Mouse (Mus musculus) gonadal fat pad, adult 2 months (tissue): Measurements from ENCODE around the gene Phf14. TPM values are rescaled to one million over a fixed set of nuclear protein-coding genes. Genes with fewer than 3 reads are reported as not detected.
"Not testable (repeated sequence)": the region's sequence is repeated elsewhere in the genome, so short reads cannot be mapped to it uniquely, and the experiment has no call there.

Source experiments
- DNase-seq: peaks from one replicate; pipeline ENCODE4 v3.0.0-alpha.2; 2012; ENCODE audit warnings: low read depth
- polyA plus RNA-seq: library from polyadenylated mRNA; depleted of rRNA; stranded (reverse); fragments of >200 nt; gene quantifications from 2 replicates; pipeline ENCODE4 v1.2.3, GENCODE M21; 2012; rRNA removed

Phf14 gene
- polyA plus RNA-seq, result 10.5 and 11.8 TPM in 2 replicates

- DNase-seq, result no peak
These were observed at the start of gene Phf14, which contains the start of gene Ndufa4 for GRCm38 (mm10) chr6:11907269-11908032. Gene Phf14, plus strand, starts transcription at chr6:11907809. Gene Ndufa4, minus strand, starts transcription at chr6:11907497.

DNA sequence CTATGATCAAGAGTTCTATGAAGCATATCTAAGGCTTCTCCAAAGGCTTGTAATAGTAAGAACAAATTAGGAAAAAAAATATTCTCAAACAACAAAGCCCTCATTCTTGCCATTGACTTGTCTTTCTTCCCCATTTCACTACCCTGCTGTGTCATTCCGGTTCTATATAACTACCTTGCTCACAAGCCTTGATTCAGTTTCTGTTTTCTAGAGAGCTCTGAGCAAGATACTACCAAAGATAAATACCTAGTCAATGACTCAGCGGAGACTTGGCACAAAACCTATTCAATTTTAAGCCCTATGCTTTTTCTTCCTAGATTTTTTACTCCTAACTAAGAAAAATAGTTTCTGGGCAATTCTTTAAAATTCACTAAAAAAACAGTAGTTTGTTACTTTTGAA is 32.2 kb upstream of the Phf14 start:
- DNase-seq, result not testable (repeated sequence)

- DNase-seq, result no peak
These were observed 6.7 kb upstream of the Phf14 start for GRCm38 (mm10) chr6:11900809-11901310.

DNA sequence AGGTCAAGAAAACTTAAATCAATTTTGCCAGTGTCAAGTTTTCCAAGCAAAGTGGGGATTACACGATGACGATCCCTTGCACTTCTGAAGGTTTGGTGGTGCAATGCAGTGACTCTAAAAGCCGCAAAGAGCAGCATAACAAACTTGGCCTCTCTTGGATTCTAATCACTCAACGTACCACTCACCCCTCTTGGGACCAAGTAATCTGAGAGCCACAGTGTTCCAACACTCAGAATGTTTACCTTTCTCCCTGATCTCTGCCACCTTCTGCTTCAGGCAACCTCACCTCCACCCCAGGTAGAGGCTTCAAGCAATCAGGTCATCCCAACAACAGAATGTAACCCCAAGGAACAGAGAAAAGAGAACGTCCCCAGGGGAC is 730 bp upstream of the Phf14 start:
- DNase-seq, result no peak

- DNase-seq, result no peak
These were observed 561 bp downstream of the Phf14 start for GRCm38 (mm10) chr6:11908170-11908569.

GRCm38 (mm10) chr6:11925496-11926041 is 18.0 kb downstream of the Phf14 start:
- DNase-seq, result no peak

- no peak for DNase-seq
These were observed 18.5 kb downstream of the Phf14 start for GRCm38 (mm10) chr6:11926082-11926595.

GRCm38 (mm10) chr6:11927485-11927884 is 19.9 kb downstream of the Phf14 start:
- DNase-seq, result no peak

- DNase-seq, result no peak
These were observed 25.8 kb downstream of the Phf14 start for GRCm38 (mm10) chr6:11933403-11933802.

DNA sequence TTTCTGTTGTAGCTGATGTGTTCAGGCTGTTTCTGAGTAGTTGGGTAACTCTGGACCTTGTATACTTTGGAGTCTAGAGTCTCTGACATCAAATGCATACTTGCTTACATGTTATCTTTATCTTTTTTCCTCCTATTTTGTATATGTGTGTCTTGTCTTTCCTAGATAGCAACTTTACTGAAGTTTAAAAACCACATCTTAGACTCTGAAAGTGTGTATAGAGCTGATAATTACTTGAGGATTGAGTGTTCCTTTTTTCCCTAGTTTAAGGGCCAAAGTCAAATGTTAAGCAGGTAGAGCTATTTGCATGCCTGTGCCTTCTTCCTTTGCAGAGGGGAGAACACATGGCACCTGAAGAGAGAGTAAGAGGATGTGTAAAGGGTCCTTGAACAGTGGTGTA is 33.3 kb downstream of the Phf14 start:
- DNase-seq, result no peak

- no peak for DNase-seq
These were observed 34.5 kb downstream of the Phf14 start for GRCm38 (mm10) chr6:11942089-11942488.

DNA sequence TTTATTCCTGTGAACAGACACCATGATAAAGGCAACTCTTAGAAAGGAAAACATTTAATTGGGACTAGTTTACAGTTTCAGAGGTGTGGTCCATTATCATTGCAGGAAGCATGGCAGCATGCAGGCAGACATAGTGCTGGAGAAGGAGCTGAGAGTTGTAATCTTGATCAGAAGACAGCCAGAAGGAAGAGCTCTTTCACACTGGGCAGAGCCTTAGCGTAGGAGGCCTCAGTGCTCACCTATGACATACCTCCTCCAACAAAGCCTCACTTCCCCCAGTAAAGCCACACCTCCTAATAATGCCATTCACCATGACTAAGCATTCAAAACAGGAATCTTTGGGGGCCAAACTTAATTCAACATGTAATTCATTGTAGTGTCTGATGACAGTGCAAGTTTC is 40.5 kb downstream of the Phf14 start:
- DNase-seq, result no peak

DNA sequence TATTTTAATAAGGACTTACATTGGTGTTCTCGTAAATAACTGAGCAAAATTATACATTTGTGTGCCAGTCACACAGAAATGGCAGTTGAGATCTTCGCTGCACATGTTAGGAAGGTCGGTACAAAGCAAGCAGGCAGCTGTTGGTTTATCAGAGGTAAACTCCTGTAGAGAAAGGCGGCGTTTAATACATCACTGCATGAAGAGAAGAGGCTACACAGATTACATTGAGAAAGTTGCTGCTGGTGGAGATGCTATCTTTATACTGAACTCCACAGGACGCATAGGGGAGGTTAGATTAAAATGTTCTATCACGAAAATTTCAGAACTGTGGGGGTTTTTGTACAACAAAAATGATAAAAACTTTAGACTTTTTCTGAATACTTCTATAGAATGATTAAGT is 52.6 kb downstream of the Phf14 start:
- no peak for DNase-seq

DNA sequence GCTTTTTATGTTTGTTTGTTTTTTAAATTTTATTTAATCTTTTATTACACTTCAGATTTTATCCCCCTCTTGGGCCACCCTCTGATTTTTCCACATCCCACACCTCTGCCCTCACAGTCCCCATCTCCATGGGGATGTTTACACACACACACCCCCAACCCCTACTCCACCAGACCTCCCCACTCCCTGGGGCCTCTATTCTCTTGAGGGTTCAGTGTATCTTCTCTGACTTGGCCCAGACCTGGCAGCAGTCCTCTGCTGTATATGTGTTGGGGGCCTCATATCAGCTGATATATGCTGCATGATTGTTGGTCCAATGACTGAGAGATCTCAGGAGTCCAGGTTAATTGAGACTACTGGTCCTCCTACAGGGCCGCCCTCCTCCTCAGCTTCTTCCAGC is 86.2 kb downstream of the Phf14 start:
- DNase-seq, result no peak

DNA sequence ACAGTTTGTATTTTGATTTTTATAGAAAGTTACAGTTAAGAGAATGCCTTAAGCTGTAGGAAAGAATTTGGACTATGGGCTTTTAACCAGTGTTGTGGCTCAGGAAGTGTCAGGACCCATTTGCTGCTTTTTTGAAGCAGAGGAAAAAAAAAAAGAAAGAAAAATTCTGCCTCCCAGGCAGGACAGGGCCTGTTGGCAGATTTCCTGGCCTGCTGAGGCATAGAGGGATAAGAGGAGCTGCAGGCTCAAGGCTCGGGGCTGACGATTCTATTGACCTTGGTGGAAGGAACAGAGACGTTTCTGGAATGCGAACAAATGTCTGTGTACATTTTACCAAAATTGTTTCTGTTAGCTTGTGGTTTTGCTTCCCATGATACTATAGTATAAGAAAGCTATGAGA is 91.0 kb downstream of the Phf14 start:
- DNase-seq, result no peak

GRCm38 (mm10) chr6:11999506-11999905 is 91.9 kb downstream of the Phf14 start:
- DNase-seq, result no peak

DNA sequence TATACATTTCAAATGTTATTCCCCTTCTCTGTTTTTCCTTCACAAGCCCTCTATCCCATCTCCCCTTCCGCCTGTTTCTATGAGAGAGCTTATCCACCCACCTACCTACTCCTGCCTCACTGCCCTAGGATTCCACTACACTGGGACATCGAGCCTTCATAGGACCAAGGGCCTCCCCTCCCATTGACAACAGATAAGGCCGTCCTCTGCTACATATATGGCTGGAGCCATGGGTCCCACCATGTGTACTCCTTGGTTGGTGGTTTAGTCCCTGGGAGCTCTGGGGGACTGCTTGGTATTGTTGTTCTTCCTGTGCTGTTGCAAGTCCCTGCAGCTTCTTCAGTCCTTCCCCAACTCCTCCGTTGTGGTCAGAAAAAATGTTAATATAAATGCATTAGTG is 97.8 kb downstream of the Phf14 start:
- no peak for DNase-seq

GRCm38 (mm10) chr6:12006001-12006400 is 98.4 kb downstream of the Phf14 start:
- DNase-seq, result no peak

- DNase-seq, result no peak
These were observed 104.5 kb downstream of the Phf14 start for GRCm38 (mm10) chr6:12012103-12012502.

- DNase-seq, result no peak
These were observed 106.4 kb downstream of the Phf14 start for GRCm38 (mm10) chr6:12014035-12014434.

- DNase-seq, result no peak
These were observed 107.1 kb downstream of the Phf14 start for GRCm38 (mm10) chr6:12014733-12015132.

- DNase-seq, result no peak
These were observed 112.1 kb downstream of the Phf14 start for GRCm38 (mm10) chr6:12019736-12020135.

- DNase-seq, result no peak
These were observed 112.5 kb downstream of the Phf14 start for GRCm38 (mm10) chr6:12020156-12020555.
